Mouse (Mus musculus) liver, embryonic 11.5 days (tissue): ENCODE data around the gene Ctf2. TPM values are rescaled to one million over a fixed set of nuclear protein-coding genes. Genes with fewer than 3 reads are reported as not detected.

Experiments
- ATAC-seq: fragments of 200-750 bp; cut with Nextera tagmentation; replicated peaks from 2 replicates; pipeline ENCODE4 v1.8.0; 2017; ENCODE audit warnings: moderate number of reproducible peaks, mild to moderate bottlenecking, moderate TSS enrichment, moderate library complexity; ENCODE audit not compliant: low FRiP score
- DNase-seq: peaks from one replicate; pipeline ENCODE4 v3.0.0-alpha.2; 2017; ENCODE audit warnings: low spot score
- H3K27ac ChIP-seq: fragments of 300-500 bp; sonication (generic); 2 replicates; pipeline ENCODE4 v1.5.1; 2014; ENCODE audit warnings: mild to moderate bottlenecking, low read depth, low read length, control low read depth
- H3K27me3 ChIP-seq: fragments of 300-500 bp; sonication (generic); replicated peaks from 2 replicates; pipeline ENCODE4 v1.6.1; 2014; ENCODE audit warnings: low read length, mixed read lengths; ENCODE audit not compliant: control insufficient read depth, insufficient read depth
- H3K36me3 ChIP-seq: fragments of 300-500 bp; sonication (generic); 2 replicates; pipeline ENCODE4 v1.6.1; 2014; ENCODE audit warnings: mild to moderate bottlenecking, low read length, moderate library complexity, mixed read lengths; ENCODE audit not compliant: control insufficient read depth, insufficient read depth
- H3K4me1 ChIP-seq: fragments of 300-500 bp; sonication (generic); replicated peaks from 2 replicates; pipeline ENCODE4 v1.6.1; 2014; ENCODE audit warnings: low read length, mixed read lengths; ENCODE audit not compliant: control insufficient read depth, insufficient read depth
- H3K4me2 ChIP-seq: fragments of 300-500 bp; sonication (generic); 2 replicates; pipeline ENCODE4 v1.6.1; 2014; ENCODE audit warnings: mild to moderate bottlenecking, control low read depth, moderate library complexity
- H3K4me3 ChIP-seq: fragments of 300-500 bp; sonication (generic); 2 replicates; pipeline ENCODE4 v1.5.1; 2014; ENCODE audit warnings: low read depth, low read length, control low read depth
- H3K9ac ChIP-seq: fragments of 300-500 bp; sonication (generic); 2 replicates; pipeline ENCODE4 v1.6.1; 2014; ENCODE audit warnings: low read depth, low read length, control low read depth
- H3K9me3 ChIP-seq: fragments of 300-500 bp; sonication (generic); 2 replicates; pipeline ENCODE4 v1.6.1; 2016; ENCODE audit warnings: low read length, inconsistent platforms, mixed read lengths; ENCODE audit not compliant: control insufficient read depth
- WGBS: fragments of 180-500 bp; shearing (Covaris S2); extraction: QIAGEN DNeasy Blood & Tissue Kit; methylation state at CpG from one replicate; pipeline ENCODE4 v1.1.7; 2014; 5-methylcytosine and 5-hydroxymethylcytosine counted together
- microRNA counts: library from miRNA; unstranded; fragments of <30 nt; microRNA quantifications from one replicate; lab custom pipeline; 2015
- microRNA-seq: library from miRNA; unstranded; fragments of <30 nt; microRNA quantifications from one replicate; pipeline ENCODE4, GENCODE M21; 2017; ENCODE audit warnings: borderline number of aligned reads
- polyA plus RNA-seq: library from polyadenylated mRNA; unstranded; fragments of >200 nt; fragmentation: Nextera tagmentation; extraction: Ambion mirVana; gene quantifications from 2 replicates; pipeline ENCODE4 v1.2.1, GENCODE M21; 2014

Gene Ctf2
- polyA plus RNA-seq, 1 experiment from 2014 or later, result 0.25 TPM

- peaks cover 6% of the 10 kb centered on the region for H3K4me1 ChIP-seq
- DNase-seq (peak; percentile 61), ATAC-seq (no peak)
- no peaks in the 10 kb centered on the region for H3K27me3 ChIP-seq
- no peak overlapping the region for H3K4me3 ChIP-seq
- WGBS, result 59% methylated on average over 6 of the region's 6 CpGs
- no peaks in the 10 kb centered on the region for H3K36me3 ChIP-seq
- no peak overlapping the region for H3K27ac ChIP-seq
- no peaks in the 10 kb centered on the region for H3K9me3 ChIP-seq
- no peak overlapping the region for H3K9ac ChIP-seq
- H3K4me2 ChIP-seq, result no peak overlapping the region
Measured at GRCm38 (mm10) chr7:127677077-127677476, 54.9 kb downstream of the Ctf2 start.

DNA sequence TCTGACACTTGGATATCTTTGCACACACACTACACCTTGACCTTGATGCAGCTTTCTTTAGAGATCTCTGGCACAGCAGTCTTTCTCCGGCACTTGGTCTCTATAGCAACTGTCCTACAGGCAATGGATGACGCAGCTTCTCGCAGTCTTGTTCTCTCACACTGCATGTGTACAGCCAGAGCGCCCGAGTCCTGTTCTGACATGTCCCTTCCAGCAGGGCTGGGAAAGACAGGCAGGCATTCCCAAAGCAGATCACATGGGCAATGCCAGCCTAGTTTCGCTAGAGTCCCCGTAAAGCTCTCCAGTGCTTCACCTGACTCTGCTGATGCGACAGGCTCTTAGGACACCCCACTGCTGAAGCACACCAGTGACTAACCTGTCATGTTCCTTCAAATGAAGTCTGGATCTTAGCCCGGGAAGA, 56.6 kb downstream of the Ctf2 start:
- 80% methylated on average over 9 of the region's 9 CpGs for WGBS
- DNase-seq, result no peak

DNA sequence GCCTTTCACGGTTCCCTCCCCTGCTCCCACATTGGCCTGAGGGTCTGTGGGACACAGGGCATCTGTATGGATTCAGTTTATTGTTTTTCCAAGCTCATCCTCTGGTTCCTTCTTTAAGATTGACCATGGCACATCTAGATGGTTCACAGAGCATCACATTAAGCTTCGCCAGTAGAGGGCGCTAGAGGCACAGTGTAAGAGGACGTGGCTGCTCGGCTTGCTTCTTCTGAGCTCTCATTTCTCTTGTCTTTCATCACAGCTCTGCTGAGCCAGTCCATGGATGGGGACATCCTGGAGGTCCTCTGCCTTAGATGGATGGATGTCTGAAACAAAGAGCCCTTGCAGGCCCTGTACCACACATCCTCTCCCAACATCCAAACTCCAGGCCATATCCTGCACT, 57.0 kb downstream of the Ctf2 start:
- Histone ChIP-seq H3K9me3 (no peaks in the 10 kb centered on the region), H3K36me3 (no peaks in the 10 kb centered on the region), H3K4me3 (no peak overlapping the region), H3K4me1 (0 out of 2 replicates have a peak, but pooled peaks cover 2% of the 10 kb centered on the region), H3K9ac (no peak overlapping the region), H3K27me3 (no peaks in the 10 kb centered on the region), H3K27ac (no peak overlapping the region), H3K4me2 (no peak overlapping the region)
- DNase-seq (peak; percentile 74), ATAC-seq (no peak; the same call in 1 of the 2 replicates)
- WGBS, result 3% methylated on average over 5 of the region's 5 CpGs

More for the DNA sequence above, 56.6 kb downstream of the Ctf2 start:
- no peaks in the 10 kb centered on the region for H3K36me3 ChIP-seq
- ATAC-seq, result no peak
- H3K4me1 ChIP-seq, result 0 out of 2 replicates have a peak, but pooled peaks cover 2% of the 10 kb centered on the region
- no peak overlapping the region for H3K9ac ChIP-seq
- no peaks in the 10 kb centered on the region for H3K27me3 ChIP-seq
- H3K27ac ChIP-seq, result no peak overlapping the region
- no peak overlapping the region for H3K4me3 ChIP-seq
- H3K4me2 ChIP-seq, result no peak overlapping the region
- H3K9me3 ChIP-seq, result no peaks in the 10 kb centered on the region

DNA sequence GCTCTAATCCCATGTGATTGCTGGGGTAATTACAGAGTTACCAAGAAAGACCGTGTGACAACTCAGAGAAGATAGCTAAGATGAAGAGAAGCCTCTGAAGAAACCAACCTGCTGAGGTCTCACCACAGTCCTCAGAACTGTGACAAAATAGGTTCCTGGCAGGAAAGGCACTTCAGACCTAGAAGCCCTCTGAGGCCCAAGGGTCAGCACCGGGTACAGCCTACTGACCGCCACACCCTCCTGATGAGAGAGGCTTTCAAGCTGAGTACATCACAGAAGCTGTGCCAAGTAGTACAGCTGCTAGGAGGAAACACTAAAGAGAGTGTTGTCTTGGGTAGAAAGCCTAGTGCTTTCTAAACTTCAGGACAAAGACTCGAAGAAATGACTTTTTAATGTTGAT, 59.2 kb downstream of the Ctf2 start:
- no peak overlapping the region for H3K4me3 ChIP-seq
- H3K36me3 ChIP-seq, result no peaks in the 10 kb centered on the region
- no peak for ATAC-seq
- 0 out of 2 replicates have a peak overlapping the region, but pooled peaks have one; percentile 33 for H3K27ac ChIP-seq
- WGBS, result 60% methylated on average over 4 of the region's 4 CpGs
- H3K4me1 ChIP-seq, result 0 out of 2 replicates have a peak, but pooled peaks cover 2% of the 10 kb centered on the region
- H3K27me3 ChIP-seq, result no peaks in the 10 kb centered on the region
- no peaks in the 10 kb centered on the region for H3K9me3 ChIP-seq
- no peak for DNase-seq
- no peak overlapping the region for H3K9ac ChIP-seq
- no peak overlapping the region for H3K4me2 ChIP-seq

GRCm38 (mm10) chr7:127671880-127672774, 59.8 kb downstream of the Ctf2 start:
- Histone ChIP-seq H3K27me3 (no peaks in the 10 kb centered on the region), H3K4me1 (0 out of 2 replicates have a peak, but pooled peaks cover 2% of the 10 kb centered on the region), H3K27ac (peak overlapping the region; percentile 33; the same call in 1 of the 2 replicates), H3K9ac (no peak overlapping the region), H3K9me3 (no peaks in the 10 kb centered on the region), H3K4me2 (0 out of 2 replicates have a peak overlapping the region, but pooled peaks have one; percentile 5), H3K4me3 (no peak overlapping the region), H3K36me3 (no peaks in the 10 kb centered on the region)
- DNase-seq (no peak), ATAC-seq (no peak; the same call in 1 of the 2 replicates)
- 59% methylated on average over 11 of the region's 11 CpGs for WGBS

MicroRNA genes within 50 kb of the gene (microRNA counts, 519-probe panel; counts per million panel counts)
- microRNA mmu-miR-762 (lab: Ali Mortazavi, UCI), result 4,380 counts per million, percentile 29 among the panel's probes with 10 or more counts

Small RNAs within 50 kb of the gene (microRNA-seq; reads per million reads assigned to microRNA genes)
- gene Mir762, result not detected

Other genes with a start within 250 kb of the Ctf2 start
- gene Srcap, start 220.2 kb downstream of the Ctf2 start, polyA plus RNA-seq, result 40.3 and 45.5 TPM in 2 replicates
- gene Gm42715, start 212.6 kb downstream of the Ctf2 start, polyA plus RNA-seq, result 13.0 and 16.1 TPM in 2 replicates
- gene Tmem265, start 170.8 kb downstream of the Ctf2 start, polyA plus RNA-seq, result 6.9 and 11.1 TPM in 2 replicates
- gene Phkg2, start 158.8 kb downstream of the Ctf2 start, polyA plus RNA-seq, result 41.6 and 41.7 TPM in 2 replicates
- 5.4 and 6.2 TPM in 2 replicates for gene Ccdc189, start 143.6 kb downstream of the Ctf2 start, polyA plus RNA-seq
- 44.1 and 49.0 TPM in 2 replicates for gene Rnf40, start 143.4 kb downstream of the Ctf2 start, polyA plus RNA-seq
- 8.3 and 9.8 TPM in 2 replicates for gene Zfp629, start 116.4 kb downstream of the Ctf2 start, polyA plus RNA-seq
- gene Bcl7c, start 23.2 kb downstream of the Ctf2 start, polyA plus RNA-seq, result 46.8 and 50.7 TPM in 2 replicates
- 5.5 and 5.8 TPM in 2 replicates for gene Ctf1, start 19.4 kb downstream of the Ctf2 start, polyA plus RNA-seq
- gene Fbxl19, start 12.4 kb upstream of the Ctf2 start, polyA plus RNA-seq, result 3.1 and 3.7 TPM in 2 replicates
- gene Orai3, start 37.6 kb upstream of the Ctf2 start, polyA plus RNA-seq, result 22.0 and 23.7 TPM in 2 replicates
- gene Setd1a, start 44.5 kb upstream of the Ctf2 start, polyA plus RNA-seq, result 24.2 and 26.0 TPM in 2 replicates
- gene Gm49388, start 53.4 kb upstream of the Ctf2 start, polyA plus RNA-seq, result not detected in 2 replicates
- 31.4 and 32.4 TPM in 2 replicates for gene Hsd3b7, start 68.4 kb upstream of the Ctf2 start, polyA plus RNA-seq
- gene Stx4a, start 92.1 kb upstream of the Ctf2 start, polyA plus RNA-seq, result 16.1 and 19.4 TPM in 2 replicates
- gene Stx1b, start 92.4 kb upstream of the Ctf2 start, polyA plus RNA-seq, result 1.5 and 1.9 TPM in 2 replicates
- gene Zfp646, start 144.1 kb upstream of the Ctf2 start, polyA plus RNA-seq, result 15.1 and 15.8 TPM in 2 replicates
- gene Zfp668, start 144.7 kb upstream of the Ctf2 start, polyA plus RNA-seq, result 15.2 and 15.9 TPM in 2 replicates
- gene Prss53, start 158.8 kb upstream of the Ctf2 start, polyA plus RNA-seq, result 0.40 and 0.48 TPM in 2 replicates
- 0.08 TPM in 1 of 2 replicates, not detected in the other for gene Gm21974, start 163.3 kb upstream of the Ctf2 start, polyA plus RNA-seq
- gene Vkorc1, start 163.5 kb upstream of the Ctf2 start, polyA plus RNA-seq, result 108 and 110 TPM in 2 replicates
- 126 and 132 TPM in 2 replicates for gene Bckdk, start 171.9 kb upstream of the Ctf2 start, polyA plus RNA-seq
- gene Kat8, start 180.3 kb upstream of the Ctf2 start, polyA plus RNA-seq, result 44.2 and 47.0 TPM in 2 replicates
- 3.4 and 6.3 TPM in 2 replicates for gene Prss8, start 197.9 kb upstream of the Ctf2 start, polyA plus RNA-seq
- gene Prss36, start 214.6 kb upstream of the Ctf2 start, polyA plus RNA-seq, result 7.9 and 9.4 TPM in 2 replicates
- gene Fus, start 235.3 kb upstream of the Ctf2 start, polyA plus RNA-seq, result 28.1 and 34.4 TPM in 2 replicates